Mouse (Mus musculus) embryo, embryonic 10.5 days (tissue): ENCODE measurements around the gene Zfp106.

Source experiments
- DNase-seq: peaks from one replicate; pipeline ENCODE4 v3.0.0-alpha.2; 2015; ENCODE audit warnings: low spot score

Zfp106 gene

DNA sequence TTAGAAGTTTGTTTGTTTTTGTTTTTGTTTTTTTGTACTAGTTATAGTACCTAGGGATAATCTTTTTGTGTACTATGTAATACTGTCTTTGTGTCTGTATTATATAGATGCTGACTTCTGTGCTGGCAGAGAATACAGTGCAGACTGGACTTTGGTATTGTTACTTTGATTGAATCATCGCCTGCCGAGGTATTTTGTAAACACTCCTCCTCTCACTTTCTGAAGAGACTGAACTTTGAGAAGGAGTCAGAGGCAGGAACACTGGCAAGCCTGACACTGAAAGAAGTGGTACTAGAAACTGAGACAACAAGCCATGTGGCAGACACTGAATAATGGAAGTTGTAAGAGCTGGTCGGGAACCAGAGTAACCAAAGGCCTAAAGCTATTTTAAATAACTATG is 6.8 kb downstream of the Zfp106 start:
- DNase-seq: no peak

DNA sequence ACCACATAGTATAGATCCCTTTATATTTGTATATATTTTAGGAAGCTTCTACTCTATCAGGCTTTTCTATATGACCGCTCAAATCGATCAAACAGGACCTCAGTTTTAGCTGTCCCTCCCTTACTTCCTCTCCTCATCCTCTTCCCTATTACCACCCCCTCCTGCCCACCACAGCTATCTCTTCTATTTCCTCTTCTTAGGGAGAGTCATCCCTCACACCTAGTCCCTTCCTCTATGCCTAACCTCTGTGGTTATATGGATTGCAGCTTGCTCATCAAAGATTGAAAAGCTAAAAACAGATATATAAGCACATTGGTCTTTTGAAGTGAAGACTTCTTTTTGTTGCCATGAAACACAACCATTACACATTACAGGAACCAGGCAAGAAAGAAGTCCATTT is 18.9 kb downstream of the Zfp106 start:
- no peak for DNase-seq

DNA sequence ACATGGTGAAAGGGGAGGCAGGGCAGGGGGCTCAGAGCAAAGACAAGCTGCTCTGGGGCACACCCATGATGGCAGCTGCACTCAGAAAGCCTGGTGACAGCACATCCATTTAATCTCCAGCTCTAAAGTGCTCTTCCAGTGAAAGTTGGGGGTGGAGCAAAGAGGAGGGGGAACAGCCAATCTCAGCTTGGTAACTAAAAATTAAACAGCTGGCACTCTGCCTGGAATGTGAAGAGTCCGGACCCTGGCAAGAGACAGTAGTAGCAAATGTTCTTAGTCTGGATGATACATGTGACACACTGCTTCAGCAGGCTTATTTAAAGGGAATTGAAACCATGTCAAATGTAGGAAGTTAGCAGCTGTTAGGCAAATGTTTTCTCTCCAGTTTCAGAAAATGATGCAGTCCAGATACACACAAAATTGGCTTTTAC is 23.9 kb downstream of the Zfp106 start:
- DNase-seq: peak; percentile 48

DNA sequence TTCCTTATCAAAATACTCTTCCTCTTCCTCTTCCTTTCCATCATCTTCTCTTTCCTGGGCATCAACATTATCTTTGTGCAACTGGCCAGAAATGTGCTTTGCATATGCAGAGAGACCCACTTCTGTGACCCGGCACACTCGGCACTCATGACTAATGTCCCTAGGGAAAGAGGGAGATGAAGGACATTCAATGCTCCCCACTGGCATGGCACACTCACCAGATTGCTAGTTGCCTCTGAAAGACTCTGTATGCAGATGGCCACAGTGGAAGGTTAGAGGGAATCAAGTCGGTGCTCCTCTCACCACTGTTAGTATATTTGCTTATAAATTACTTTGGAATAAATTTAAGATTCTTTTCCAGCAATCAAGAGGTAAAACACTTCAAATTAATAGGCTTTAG is 24.3 kb downstream of the Zfp106 start:
- DNase-seq: no peak

DNA sequence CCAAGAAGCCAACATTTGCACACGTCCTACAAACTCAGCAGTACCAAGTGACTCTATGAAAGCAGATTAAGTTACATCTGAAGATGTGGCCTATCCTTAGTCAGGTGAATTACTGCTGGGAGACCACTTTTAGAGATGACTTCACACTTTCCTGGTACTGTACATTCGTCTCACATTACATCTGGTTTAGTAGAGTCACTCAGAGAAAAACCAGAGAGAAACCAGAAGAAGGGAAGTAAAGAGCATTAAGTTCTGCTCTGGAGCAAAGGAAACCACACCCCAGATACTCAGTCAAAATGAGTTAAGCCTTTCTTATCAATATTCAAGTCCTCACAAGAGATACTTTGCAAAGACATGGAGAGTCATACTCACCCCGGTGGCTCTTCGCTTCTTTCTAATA is 32.4 kb downstream of the Zfp106 start:
- DNase-seq: no peak

DNA sequence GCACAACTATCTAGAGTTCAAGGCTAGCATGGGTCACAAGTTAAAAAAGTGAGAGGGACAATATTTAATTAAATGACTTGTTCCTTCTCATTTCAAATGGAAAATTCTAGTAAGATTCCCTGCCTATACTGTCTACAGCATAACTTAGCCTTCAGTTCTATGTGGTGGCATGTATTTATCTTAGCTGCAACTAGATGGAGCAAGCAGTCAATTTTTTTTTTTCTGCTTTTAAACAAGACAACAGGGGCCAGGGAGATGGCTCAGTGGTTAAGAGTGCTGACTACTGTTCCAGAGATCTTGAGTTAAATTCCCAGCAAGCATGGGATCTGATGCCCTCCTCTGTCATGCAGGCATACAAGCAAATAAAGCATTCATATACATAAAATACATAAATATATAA is 34.1 kb downstream of the Zfp106 start:
- DNase-seq: no peak

DNA sequence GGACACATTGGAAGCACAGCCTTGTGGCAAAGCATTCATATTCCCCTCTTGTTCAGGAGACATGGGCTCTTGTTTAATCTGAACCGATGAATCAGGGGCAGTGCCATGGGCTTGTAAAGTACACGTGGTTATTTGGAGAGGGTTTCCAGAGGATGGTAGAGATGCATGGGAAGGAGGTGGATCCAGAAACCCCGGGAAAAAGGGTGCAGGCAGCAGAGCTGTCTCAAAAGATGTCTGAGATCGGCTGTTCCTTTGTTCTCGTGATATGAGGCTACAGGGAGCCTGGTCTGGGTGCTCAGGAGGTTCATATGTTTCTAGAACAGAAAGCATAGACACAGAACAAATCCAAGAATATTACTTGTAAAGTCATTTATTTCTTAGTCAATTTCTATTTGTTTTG is 36.9 kb downstream of the Zfp106 start:
- DNase-seq: no peak

DNA sequence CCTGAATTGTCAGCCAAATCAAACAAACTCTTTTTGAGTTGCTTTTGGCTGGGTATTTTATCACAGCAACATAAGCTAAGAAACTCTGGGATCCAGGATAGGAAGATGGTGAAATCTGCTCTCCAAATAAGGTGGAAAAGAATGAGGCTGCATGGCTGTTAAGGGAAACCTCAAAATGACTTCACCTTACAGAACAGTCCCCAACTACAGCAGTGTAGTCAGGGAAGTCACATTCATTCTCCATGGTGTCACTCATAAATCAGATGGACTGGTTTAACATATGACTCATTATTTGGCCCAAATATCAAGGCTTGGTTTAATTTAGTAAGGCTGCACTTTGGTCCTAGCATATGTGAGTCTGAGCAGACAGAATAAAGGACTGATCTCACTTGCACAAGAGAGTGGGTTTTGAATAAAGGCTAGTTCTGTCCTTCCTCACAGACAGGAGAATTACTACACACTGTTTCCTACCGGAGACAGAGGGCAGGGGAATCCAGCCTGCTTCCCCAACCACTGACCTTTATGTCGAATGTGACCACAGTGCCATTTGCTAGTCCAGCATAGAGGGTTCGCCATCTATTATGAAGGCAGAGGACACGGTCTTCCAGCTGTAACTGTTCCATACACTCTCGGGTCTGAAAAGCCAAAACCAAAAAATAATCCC is 45.0 kb downstream of the Zfp106 start:
- no peak for DNase-seq

DNA sequence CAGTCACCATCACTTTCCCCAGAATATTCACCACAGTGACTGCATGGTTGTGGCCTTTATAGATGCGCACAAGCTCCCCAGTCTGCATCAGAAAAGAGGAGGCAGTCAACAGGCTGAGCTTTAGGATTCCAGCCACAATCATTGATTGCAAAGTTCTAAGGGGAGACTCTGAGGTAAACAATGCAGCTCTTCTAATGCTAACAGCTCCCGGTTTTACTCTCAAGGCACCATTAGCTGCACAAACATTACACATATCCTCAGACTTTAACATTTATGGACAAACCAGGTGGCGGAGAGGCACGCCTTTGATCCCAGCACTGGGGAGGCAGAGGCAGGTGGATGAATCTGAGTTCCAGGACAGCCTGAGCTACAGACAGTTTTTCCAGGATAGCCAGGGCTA is 49.5 kb downstream of the Zfp106 start:
- DNase-seq: no peak

DNA sequence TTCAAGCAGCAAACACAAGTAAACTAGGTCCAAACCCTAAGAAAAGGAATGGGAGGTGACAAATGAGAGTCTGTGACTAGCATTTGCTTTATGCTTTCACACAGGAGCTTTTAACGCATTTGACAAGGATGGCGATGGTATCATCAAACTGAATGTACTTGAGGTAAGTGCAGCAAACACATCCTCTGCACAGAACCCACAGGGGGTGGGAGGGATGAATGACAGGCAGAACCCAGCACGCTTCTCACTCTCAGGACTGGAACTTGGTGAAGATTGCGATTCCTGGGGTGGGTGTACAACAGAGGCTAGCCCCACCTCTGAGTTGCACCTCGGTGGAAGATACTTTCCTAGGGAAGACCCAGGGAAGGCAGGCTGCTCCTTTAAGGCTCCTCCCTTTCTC is 59.7 kb downstream of the Zfp106 start:
- DNase-seq: no peak

DNA sequence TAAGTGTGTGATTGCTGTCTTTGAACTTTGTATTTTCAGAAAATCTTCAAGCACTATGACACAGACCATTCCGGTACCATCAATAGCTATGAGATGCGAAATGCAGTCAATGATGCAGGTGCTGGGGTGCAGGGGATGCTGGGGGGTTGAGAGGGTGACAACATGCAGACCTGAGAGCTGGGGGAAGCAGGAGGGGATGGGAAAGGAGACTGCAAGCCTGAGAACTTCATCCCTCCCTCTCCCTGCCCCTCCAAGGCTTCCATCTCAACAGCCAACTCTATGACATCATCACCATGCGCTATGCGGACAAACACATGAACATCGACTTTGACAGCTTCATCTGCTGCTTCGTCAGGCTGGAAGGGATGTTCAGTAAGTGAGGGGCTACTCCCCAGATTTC is 60.5 kb downstream of the Zfp106 start:
- no peak for DNase-seq

DNA sequence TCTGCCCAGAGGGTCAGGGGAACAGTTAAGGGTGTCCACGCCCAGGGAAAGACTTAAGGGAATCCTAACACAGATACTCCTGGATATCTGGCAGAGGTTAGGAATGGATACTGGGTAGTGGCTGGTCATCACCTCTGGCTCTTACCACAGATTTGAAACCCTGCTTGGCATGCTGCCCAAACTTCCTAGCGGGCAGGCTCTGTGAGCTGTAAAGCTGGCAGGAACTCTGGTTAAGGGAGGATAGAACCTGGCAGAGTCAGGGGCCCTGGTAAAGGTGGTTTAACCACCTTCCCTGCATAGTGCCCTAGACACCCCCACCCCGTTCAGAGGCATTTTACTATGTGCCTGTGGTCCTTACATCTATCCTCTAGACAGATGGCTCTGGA is 61.0 kb downstream of the Zfp106 start:
- no peak for DNase-seq

DNA sequence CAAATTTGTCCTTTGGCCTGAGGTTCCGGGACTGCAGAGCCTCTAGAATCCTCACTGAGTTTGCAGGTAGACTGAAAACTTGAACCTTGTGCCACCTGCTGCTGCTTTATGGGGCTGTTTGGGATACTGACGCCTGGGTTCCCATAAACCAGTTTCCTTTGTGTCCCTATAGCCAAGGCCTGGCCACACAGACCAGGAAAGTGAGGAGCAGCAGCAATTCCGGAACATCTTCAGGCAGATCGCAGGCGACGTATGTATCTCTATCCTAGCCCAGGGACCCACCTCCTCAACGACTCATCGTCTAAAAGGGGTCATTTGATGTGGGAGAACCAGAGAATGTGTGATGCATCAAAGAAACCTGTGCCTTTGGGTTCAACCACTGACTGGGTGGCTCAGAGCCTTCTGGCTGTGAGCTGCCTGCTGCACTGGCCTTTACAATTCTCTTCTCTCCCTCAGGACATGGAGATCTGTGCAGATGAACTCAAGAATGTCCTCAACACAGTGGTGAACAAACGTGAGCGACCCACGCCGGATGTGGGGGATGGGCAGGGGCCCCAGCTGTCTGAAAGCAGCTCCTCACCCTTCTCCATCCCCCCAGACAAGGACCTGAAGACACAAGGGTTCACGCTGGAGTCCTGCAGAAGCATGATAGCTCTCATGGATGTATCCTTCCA is 61.6 kb downstream of the Zfp106 start:
- DNase-seq: no peak

DNA sequence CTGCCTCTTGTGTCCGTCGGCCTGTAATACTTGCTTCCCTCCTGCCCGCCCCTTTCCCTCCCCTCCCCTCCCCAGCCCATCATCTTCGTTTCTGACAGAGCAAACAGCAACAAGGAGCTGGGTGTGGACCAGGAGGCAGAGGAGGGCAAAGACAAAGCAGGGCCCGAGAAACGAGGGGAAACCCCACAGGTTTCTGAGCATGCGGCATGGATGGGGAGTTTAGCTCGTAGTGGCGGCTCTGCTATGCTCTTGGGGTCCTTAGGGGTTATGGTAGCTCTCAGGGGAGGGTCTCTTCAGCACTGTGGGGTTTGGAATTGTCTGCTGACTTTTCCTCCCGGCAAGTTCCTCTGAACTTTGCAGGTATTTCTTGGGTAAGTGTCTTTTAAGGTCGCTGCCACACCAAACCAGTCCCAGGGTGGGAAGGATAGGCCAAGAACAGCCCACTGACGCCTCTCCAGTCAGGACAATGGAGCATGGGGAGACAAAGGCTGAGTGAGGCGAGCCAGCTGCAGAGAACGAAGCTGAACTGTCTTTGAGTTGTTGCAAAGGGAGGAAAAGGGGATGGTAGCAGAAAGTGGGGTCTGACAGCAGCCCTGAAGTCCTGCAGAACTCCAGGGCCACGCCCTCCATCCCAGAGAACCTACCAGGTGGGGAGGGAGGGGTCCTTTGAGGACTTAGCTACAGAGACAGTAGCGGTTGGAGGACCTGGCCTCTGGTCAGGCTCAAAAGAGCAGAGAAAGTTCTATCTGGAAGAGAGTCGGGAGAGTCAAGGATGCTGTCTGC is 62.3 kb downstream of the Zfp106 start:
- DNase-seq: no peak

DNA sequence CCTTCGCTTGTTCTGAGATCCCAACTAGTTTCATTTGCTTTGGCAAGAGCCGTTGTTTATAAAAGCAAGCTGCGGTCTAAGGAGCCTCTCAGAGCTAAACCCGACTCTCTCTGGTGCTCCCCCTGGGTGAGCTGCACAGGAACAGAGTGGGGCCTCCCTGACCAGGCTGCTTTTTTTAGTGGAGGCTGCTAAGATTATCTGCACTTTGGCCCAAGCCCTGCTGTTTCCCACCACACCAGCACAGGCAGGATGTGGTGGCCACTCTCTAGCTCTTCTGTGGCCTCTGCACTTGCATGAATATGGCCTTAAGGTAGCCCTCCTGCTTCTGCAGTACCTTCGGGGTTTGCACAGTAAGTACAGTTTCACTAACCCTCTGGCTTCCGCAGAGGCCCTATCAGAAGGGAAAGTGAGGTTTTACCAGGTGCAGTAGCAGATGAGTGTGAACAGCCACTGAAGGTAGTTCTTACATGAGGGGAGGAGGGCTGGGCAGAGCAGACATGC is 63.6 kb downstream of the Zfp106 start:
- no peak for DNase-seq

DNA sequence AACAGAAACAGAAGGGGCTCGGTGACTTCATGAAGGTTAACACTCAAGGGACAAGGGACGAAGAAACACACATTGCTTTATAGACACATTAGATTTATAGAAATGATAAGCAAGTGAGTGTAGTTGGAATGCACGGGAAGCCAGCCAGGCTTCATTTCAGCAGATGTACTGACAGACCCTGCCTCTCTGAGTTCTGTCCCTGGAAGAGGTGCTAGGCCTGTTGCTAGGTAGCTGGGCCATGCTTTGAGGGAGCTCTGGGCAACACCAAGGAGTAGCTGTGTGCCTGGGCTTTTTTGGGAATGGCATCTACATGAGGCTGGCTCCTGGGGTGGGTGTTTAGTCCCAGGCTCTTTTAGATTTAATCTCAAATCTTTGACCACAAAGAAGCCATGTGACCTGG is 67.1 kb downstream of the Zfp106 start:
- no peak for DNase-seq

DNA sequence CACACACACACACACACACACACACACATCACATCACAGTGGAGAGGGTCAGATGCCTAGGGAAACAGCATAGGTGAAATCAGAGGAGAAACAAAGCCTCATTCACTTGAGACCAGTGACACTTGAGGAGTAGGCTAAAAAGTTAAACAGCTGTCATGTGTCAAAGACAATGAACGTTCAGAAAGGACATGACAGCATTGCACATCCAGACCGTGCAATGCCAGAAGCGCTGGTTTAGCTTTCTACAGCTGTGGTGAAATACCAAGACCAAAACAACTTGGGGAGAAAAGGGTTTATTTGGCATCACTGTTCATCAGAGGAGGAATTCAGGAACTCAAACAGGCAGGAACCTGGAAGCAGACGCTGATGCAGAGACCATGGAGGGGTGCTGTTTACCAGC is 70.4 kb downstream of the Zfp106 start:
- DNase-seq: no peak

DNA sequence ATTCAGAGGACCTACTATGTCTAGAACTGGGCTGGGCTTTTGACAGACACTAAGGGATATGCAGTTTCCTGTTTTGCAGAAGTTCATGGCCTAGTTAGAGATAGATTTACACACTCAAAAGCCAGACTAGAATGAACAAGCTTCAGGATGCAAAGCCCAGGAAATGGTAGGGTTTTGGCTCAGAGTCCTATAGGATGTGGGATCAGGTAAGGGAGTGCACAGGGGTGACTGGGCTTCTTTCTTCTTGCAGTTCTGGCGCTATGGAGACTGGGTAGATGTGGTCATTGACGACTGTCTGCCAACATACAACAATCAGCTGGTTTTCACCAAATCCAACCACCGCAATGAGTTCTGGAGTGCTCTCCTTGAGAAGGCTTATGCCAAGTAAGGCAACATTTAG is 79.4 kb downstream of the Zfp106 start:
- DNase-seq: no peak

DNA sequence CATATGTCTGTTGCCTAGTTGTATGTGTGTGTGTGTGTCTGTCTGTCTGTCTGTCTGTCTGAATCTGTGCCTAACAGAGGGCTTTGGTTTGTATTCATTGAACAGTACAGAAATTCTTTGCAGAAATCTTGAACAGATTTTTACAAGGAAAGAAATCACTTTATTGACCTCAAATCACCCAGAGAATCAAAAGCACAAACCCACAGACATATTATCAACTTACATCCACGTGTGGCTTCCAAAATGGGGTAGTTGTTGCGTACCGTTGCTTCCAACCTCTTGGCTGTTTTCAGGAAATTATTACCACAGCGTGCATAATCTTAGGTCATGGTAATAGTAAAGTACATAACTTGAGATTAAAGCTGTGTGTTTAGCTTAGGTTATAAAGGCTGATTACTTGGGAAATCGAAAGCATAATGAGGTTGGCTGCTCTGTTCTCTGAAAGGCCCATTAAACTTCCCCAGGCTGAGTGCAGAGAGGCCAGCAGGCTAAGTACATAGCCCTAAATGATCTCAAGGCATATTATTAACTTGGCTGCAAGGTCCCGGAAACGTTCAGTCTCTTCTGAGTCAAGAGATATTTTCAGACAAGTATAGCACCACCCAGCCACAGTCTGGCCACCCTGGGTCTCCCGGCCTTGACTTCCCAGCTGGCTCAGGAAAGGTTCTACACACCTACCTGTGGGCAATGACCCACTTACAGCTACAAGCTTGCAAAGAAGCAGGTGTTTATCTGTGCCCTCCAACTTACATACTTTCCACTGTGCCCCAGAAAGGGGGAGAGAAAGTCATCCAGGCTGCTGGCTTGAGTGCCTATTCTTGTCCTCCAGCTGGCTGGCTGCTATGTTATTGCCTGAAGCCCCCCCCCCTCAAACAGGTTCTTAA is 80.9 kb downstream of the Zfp106 start:
- DNase-seq: no peak

DNA sequence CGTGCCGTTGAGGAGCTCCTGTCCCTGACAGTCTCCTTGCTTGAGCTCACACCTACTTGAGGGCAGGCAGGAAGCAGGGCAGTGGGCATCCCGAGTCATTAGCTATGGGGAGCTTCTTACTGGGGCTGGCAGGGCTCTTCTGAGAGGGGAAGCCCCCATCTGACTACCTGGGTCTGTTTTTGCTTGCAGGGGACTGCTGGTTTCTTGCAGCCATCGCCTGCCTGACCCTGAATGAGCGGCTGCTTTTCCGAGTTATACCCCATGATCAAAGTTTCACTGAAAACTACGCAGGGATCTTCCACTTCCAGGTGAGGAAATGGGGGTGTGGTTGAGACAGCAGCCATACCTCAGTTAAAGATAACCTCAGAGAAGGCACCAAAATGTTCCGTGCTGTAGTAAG is 81.7 kb downstream of the Zfp106 start:
- no peak for DNase-seq

DNA sequence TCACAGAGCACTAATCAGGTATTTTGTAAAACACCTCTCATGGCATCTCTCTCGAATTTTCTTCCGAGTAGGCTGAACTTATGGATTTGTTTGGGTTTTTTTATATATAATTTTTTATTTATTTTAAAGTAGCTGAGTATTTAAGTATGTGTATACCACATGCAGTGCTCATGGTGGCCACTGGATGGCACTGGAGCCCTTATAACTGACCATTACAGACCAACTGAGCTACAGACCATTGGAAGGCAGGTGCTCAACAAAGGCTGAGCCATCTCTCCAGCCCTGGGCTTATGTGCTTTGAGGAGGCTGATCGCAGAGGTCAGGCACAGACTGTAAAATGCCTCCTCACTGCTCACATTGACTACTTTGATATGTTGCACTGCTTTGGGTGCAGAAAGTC is 85.0 kb downstream of the Zfp106 start:
- DNase-seq: peak; percentile 80
